Mouse (Mus musculus): ENCODE measurements around the gene Traf1. TPM values are rescaled to one million over a fixed set of nuclear protein-coding genes. Genes with fewer than 3 reads are reported as not detected.

Gene Traf1
- total RNA-seq, 2 experiments from 2014 or later, result 2.1 to 3.4 TPM

- DNase-seq (ENCODE audit: low spot score in 2 of 2), result no peak
Measured at GRCm38 (mm10) chr2:34969166-34969565, 7.6 kb upstream of the Traf1 start.

- no peak for DNase-seq (ENCODE audit: low spot score in 2 of 2)
Measured at GRCm38 (mm10) chr2:34966243-34966934, 4.8 kb upstream of the Traf1 start.

- no peak for DNase-seq (ENCODE audit: low spot score in 2 of 2)
Measured at GRCm38 (mm10) chr2:34965806-34966205, 4.2 kb upstream of the Traf1 start.

- DNase-seq (ENCODE audit: low spot score in 2 of 2), result no peak
Measured at GRCm38 (mm10) chr2:34965293-34965692, 3.7 kb upstream of the Traf1 start.

- DNase-seq (ENCODE audit: low spot score in 2 of 2), result no peak
Measured at GRCm38 (mm10) chr2:34964651-34965050, 3.1 kb upstream of the Traf1 start.

- no peak for DNase-seq (ENCODE audit: low spot score in 2 of 2)
Measured at GRCm38 (mm10) chr2:34964230-34964629, 2.7 kb upstream of the Traf1 start.

- no peak for DNase-seq (ENCODE audit: low spot score in 2 of 2)
Measured at GRCm38 (mm10) chr2:34963371-34963956, 1.9 kb upstream of the Traf1 start.

GRCm38 (mm10) chr2:34962893-34963292 is 1.3 kb upstream of the Traf1 start:
- no peak for DNase-seq (ENCODE audit: low spot score in 2 of 2)

GRCm38 (mm10) chr2:34962211-34962610 is 639 bp upstream of the Traf1 start:
- DNase-seq (ENCODE audit: low spot score in 2 of 2), result no peak

- no peak for DNase-seq (ENCODE audit: low spot score in 2 of 2)
Measured at GRCm38 (mm10) chr2:34960966-34961365, 606 bp downstream of the Traf1 start.

GRCm38 (mm10) chr2:34960466-34960865 is 1.1 kb downstream of the Traf1 start:
- DNase-seq (ENCODE audit: low spot score in 2 of 2), result no peak

GRCm38 (mm10) chr2:34958582-34958981 is 3.0 kb downstream of the Traf1 start:
- no peak for DNase-seq (ENCODE audit: low spot score in 2 of 2)

- no peak for DNase-seq (ENCODE audit: low spot score in 2 of 2)
Measured at GRCm38 (mm10) chr2:34958036-34958435, 3.5 kb downstream of the Traf1 start.

- DNase-seq (ENCODE audit: low spot score in 2 of 2), result no peak
Measured at GRCm38 (mm10) chr2:34957405-34957804, 4.2 kb downstream of the Traf1 start.

- no peak for DNase-seq (ENCODE audit: low spot score in 2 of 2)
Measured at GRCm38 (mm10) chr2:34956941-34957340, 4.6 kb downstream of the Traf1 start.

GRCm38 (mm10) chr2:34954344-34954743 is 7.2 kb downstream of the Traf1 start:
- no peak for DNase-seq (ENCODE audit: low spot score in 2 of 2)

- no peak for DNase-seq (ENCODE audit: low spot score in 2 of 2)
Measured at GRCm38 (mm10) chr2:34953547-34954116, 7.9 kb downstream of the Traf1 start.

GRCm38 (mm10) chr2:34953018-34953417 is 8.6 kb downstream of the Traf1 start:
- DNase-seq (ENCODE audit: low spot score in 2 of 2), result no peak

GRCm38 (mm10) chr2:34951469-34951868 is 10.1 kb downstream of the Traf1 start:
- DNase-seq (ENCODE audit: low spot score in 2 of 2), result no peak

- no peak for DNase-seq (ENCODE audit: low spot score in 2 of 2)
Measured at GRCm38 (mm10) chr2:34948622-34949021, 12.9 kb downstream of the Traf1 start.

- DNase-seq (ENCODE audit: low spot score in 2 of 2), result no peak
Measured at GRCm38 (mm10) chr2:34946046-34946445, 15.5 kb downstream of the Traf1 start.

- DNase-seq (ENCODE audit: low spot score in 2 of 2), result no peak
Measured at GRCm38 (mm10) chr2:34945580-34945979, 16.0 kb downstream of the Traf1 start.

GRCm38 (mm10) chr2:34944761-34945160 is 16.8 kb downstream of the Traf1 start:
- peak in 1 of 2 experiments; percentile 30 for DNase-seq (ENCODE audit: low spot score in 2 of 2)
